Mouse (Mus musculus) spleen, adult 2 months (tissue): ENCODE results near the gene Ptprb. TPM values are rescaled to one million over a fixed set of nuclear protein-coding genes. Genes with fewer than 3 reads are reported as not detected.

ENCODE experiments used
- DNase-seq, 2 experiments: peaks; one replicate each; pipeline versions ENCODE4 v3.0.0 to v3.0.0-alpha.2; 2012 to 2021; ENCODE audit warnings: low spot score in 2 of 2, low read depth in 1 of 2
- H3K27ac ChIP-seq: fragments of 200-500 bp; 2 replicates; pipeline ENCODE4 v1.5.1; 2012; ENCODE audit warnings: low read length, inconsistent platforms; ENCODE audit not compliant: insufficient read depth
- H3K27me3 ChIP-seq: fragments of 200-500 bp; 2 replicates; pipeline ENCODE4 v1.6.1; 2012; ENCODE audit warnings: mild to moderate bottlenecking, moderate library complexity, low read length, inconsistent platforms; ENCODE audit not compliant: control insufficient read depth, insufficient read depth
- H3K36me3 ChIP-seq: fragments of 200-500 bp; 2 replicates; pipeline ENCODE4 v1.6.1; 2012; ENCODE audit warnings: mild to moderate bottlenecking, low read length, inconsistent platforms; ENCODE audit not compliant: control insufficient read depth, insufficient read depth
- H3K4me1 ChIP-seq: fragments of 200-500 bp; 2 replicates; pipeline ENCODE4 v1.6.1; 2011; ENCODE audit warnings: inconsistent platforms; ENCODE audit not compliant: control insufficient read depth, insufficient read depth, insufficient read length
- H3K4me3 ChIP-seq: fragments of 200-500 bp; 2 replicates; pipeline ENCODE4 v1.5.1; 2011; ENCODE audit warnings: mild to moderate bottlenecking, inconsistent platforms; ENCODE audit not compliant: insufficient read depth, insufficient read length; ENCODE audit errors: extremely low read depth
- CTCF ChIP-seq: fragments of 200-500 bp; IDR thresholded peaks from 2 replicates; pipeline ENCODE4 v1.5.1; 2011; ENCODE audit warnings: mild to moderate bottlenecking, inconsistent platforms; ENCODE audit not compliant: insufficient read depth, insufficient read length, insufficient replicate concordance; ENCODE audit errors: extremely low read depth
- POLR2A ChIP-seq: fragments of 200-500 bp; IDR thresholded peaks from 2 replicates; pipeline ENCODE4 v1.6.1; 2011; ENCODE audit warnings: low read depth, low read length, inconsistent platforms
- WGBS: fragments of 180-500 bp; shearing (Covaris S2); methylation state at CpG from one replicate; pipeline ENCODE4 v1.1.7; 2018; 5-methylcytosine and 5-hydroxymethylcytosine counted together
- polyA plus RNA-seq: library from polyadenylated mRNA; depleted of rRNA; stranded (reverse); fragments of >200 nt; gene quantifications from 2 replicates; pipeline ENCODE4 v1.2.3, GENCODE M21; 2012

Ptprb gene
- polyA plus RNA-seq, 1 experiment = 5.7 TPM

DNA sequence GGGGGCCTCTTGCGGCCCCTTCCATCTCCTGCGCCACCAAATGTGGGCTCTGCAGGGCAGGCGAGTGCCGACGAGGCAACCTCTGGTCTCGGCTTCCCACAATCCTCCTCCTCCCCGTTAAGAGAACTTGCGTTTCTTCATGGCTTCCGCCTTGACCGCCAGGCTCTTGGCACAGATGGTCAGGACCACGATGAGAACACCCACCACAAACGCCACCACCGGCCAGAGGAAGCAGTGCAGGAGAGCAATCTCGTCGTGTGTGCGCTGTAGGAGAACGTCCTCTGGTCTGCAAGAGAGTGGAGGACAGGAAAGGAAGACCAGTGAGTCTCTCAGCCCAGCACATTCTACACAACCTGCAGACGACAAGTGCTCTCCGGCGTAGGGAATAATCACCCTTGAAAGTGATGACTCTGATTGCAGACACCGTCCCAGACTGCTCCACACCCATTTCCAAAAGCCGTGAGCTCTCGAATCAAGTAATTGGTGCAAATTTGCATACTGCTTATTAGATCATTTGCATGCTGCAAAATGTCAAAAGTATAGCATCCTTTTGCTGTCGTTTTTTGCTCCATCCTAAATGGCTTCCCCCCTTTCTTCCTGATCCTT, 142.9 kb downstream of the Ptprb start:
- no peaks in the 10 kb centered on the region for H3K36me3 ChIP-seq
- no peak overlapping the region for H3K4me3 ChIP-seq
- 79% methylated on average over 24 of the region's 24 CpGs for WGBS
- TF ChIP-seq POLR2A = no peak
- TF ChIP-seq CTCF = no peak
- no peaks in the 10 kb centered on the region for H3K27me3 ChIP-seq
- no peak for DNase-seq
- no peak overlapping the region for H3K27ac ChIP-seq
- no peaks in the 10 kb centered on the region for H3K4me1 ChIP-seq

DNA sequence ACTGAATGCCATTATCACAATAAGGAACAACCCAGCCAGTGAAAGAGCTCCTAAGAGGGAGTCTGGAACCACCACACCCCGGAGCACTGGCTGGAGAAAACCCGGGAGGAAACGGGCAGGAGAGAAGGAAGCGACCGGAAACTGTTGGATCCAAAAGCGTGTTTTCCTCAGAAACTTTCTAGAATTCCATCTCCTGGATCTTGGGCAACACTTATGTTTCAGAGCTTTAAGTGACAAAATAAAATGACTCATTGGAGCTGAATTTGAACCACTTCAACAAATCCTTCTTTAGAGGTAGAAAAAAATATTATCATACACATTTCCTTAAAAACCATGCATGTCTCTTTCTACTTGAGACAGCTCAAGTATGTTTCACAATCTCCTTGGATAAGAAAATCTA, 145.7 kb downstream of the Ptprb start:
- TF ChIP-seq POLR2A = no peak
- no peak for TF ChIP-seq CTCF
- Histone ChIP-seq H3K36me3 (no peaks in the 10 kb centered on the region), H3K4me1 (no peaks in the 10 kb centered on the region), H3K27ac (no peak overlapping the region), H3K27me3 (no peaks in the 10 kb centered on the region), H3K4me3 (no peak overlapping the region)
- 88% methylated on average over 6 of the region's 6 CpGs for WGBS
- DNase-seq = no peak

GRCm38 (mm10) chr10:116422551-116422950, 147.2 kb downstream of the Ptprb start:
- WGBS = 67% methylated on average over 2 of the region's 2 CpGs
- Histone ChIP-seq H3K4me3 (no peak overlapping the region), H3K27ac (no peak overlapping the region), H3K4me1 (no peaks in the 10 kb centered on the region), H3K36me3 (no peaks in the 10 kb centered on the region), H3K27me3 (no peaks in the 10 kb centered on the region)
- no peak for TF ChIP-seq POLR2A
- no peak for TF ChIP-seq CTCF
- no peak for DNase-seq

GRCm38 (mm10) chr10:116424921-116425320, 149.6 kb downstream of the Ptprb start:
- 85% methylated on average over 6 of the region's 6 CpGs for WGBS

GRCm38 (mm10) chr10:116426176-116426575, 150.9 kb downstream of the Ptprb start:
- 81% methylated on average over 7 of the region's 7 CpGs for WGBS
- DNase-seq = no peak
- Histone ChIP-seq H3K36me3 (no peaks in the 10 kb centered on the region), H3K4me1 (no peaks in the 10 kb centered on the region), H3K4me3 (no peak overlapping the region), H3K27ac (no peak overlapping the region), H3K27me3 (no peaks in the 10 kb centered on the region)
- TF ChIP-seq POLR2A (no peak), CTCF (no peak)

More at GRCm38 (mm10) chr10:116424921-116425320, 149.6 kb downstream of the Ptprb start:
- no peak overlapping the region for H3K27ac ChIP-seq
- no peaks in the 10 kb centered on the region for H3K36me3 ChIP-seq
- TF ChIP-seq CTCF (no peak), POLR2A (no peak)
- no peak for DNase-seq
- no peak overlapping the region for H3K4me3 ChIP-seq
- H3K4me1 ChIP-seq = no peaks in the 10 kb centered on the region
- no peaks in the 10 kb centered on the region for H3K27me3 ChIP-seq

- H3K4me3 ChIP-seq = no peak overlapping the region
- no peaks in the 10 kb centered on the region for H3K36me3 ChIP-seq
- H3K27ac ChIP-seq = no peak overlapping the region
- TF ChIP-seq POLR2A (no peak), CTCF (no peak)
- DNase-seq = no peak
- 93% methylated on average over 26 of the region's 26 CpGs for WGBS
- no peaks in the 10 kb centered on the region for H3K4me1 ChIP-seq
- no peaks in the 10 kb centered on the region for H3K27me3 ChIP-seq
Observed at GRCm38 (mm10) chr10:116428026-116428780, 152.9 kb downstream of the Ptprb start.

- Histone ChIP-seq H3K27ac (no peak overlapping the region), H3K36me3 (no peaks in the 10 kb centered on the region), H3K4me3 (no peak overlapping the region), H3K4me1 (no peaks in the 10 kb centered on the region), H3K27me3 (no peaks in the 10 kb centered on the region)
- no peak for TF ChIP-seq CTCF
- no peak for TF ChIP-seq POLR2A
- DNase-seq = no peak
- WGBS = 95% methylated on average over 7 of the region's 7 CpGs
Observed at GRCm38 (mm10) chr10:116432421-116432820, 157.1 kb downstream of the Ptprb start.
